Mouse (Mus musculus) heart, embryonic 15.5 days (tissue): Measurements from ENCODE around the gene Lipc. TPM values are rescaled to one million over a fixed set of nuclear protein-coding genes. Genes with fewer than 3 reads are reported as not detected.
A peak's percentile ranks its signal among the peaks of the same experiment; 100 is the strongest.

ENCODE experiments used
- ATAC-seq: fragments of 200-750 bp; cut with Nextera tagmentation; replicated peaks from 2 replicates; pipeline ENCODE4 v1.8.0; 2017; ENCODE audit warnings: low read depth, moderate TSS enrichment; ENCODE audit not compliant: insufficient number of reproducible peaks, insufficient read depth, low FRiP score
- H3K27ac ChIP-seq: fragments of 300-500 bp; sonication (generic); 2 replicates; pipeline ENCODE4 v1.5.1; 2015; ENCODE audit warnings: mild to moderate bottlenecking, inconsistent platforms
- H3K27me3 ChIP-seq: fragments of 300-500 bp; sonication (generic); 2 replicates; pipeline ENCODE4 v1.6.1; 2015; ENCODE audit warnings: inconsistent platforms
- H3K36me3 ChIP-seq: fragments of 300-500 bp; sonication (generic); 2 replicates; pipeline ENCODE4 v1.6.1; 2015; ENCODE audit warnings: mild to moderate bottlenecking, inconsistent platforms
- H3K4me1 ChIP-seq: fragments of 300-500 bp; sonication (generic); replicated peaks from 2 replicates; pipeline ENCODE4 v1.6.1; 2015; ENCODE audit warnings: inconsistent platforms
- H3K4me2 ChIP-seq: fragments of 300-500 bp; sonication (generic); 2 replicates; pipeline ENCODE4 v1.6.1; 2015; ENCODE audit warnings: inconsistent platforms, mild to moderate bottlenecking, moderate library complexity
- H3K4me3 ChIP-seq: fragments of 300-500 bp; sonication (generic); 2 replicates; pipeline ENCODE4 v1.5.1; 2015; ENCODE audit warnings: mild to moderate bottlenecking, inconsistent platforms
- H3K9ac ChIP-seq: fragments of 300-500 bp; sonication (generic); 2 replicates; pipeline ENCODE4 v1.6.1; 2015; ENCODE audit warnings: mild to moderate bottlenecking, inconsistent platforms
- H3K9me3 ChIP-seq: fragments of 300-500 bp; sonication (generic); replicated peaks from 2 replicates; pipeline ENCODE4 v1.6.1; 2016; ENCODE audit warnings: inconsistent platforms
- WGBS: fragments of 180-500 bp; shearing (Covaris S2); methylation state at CpG from one replicate; pipeline ENCODE4 v1.1.7; 2015; ENCODE audit warnings: mixed read lengths; 5-methylcytosine and 5-hydroxymethylcytosine counted together
- polyA plus RNA-seq: library from polyadenylated mRNA; unstranded; fragments of >200 nt; fragmentation: Nextera tagmentation; extraction: Ambion mirVana; gene quantifications from 2 replicates; pipeline ENCODE4 v1.2.1, GENCODE M21; 2015

Gene Lipc
- polyA plus RNA-seq, 1 experiment from 2014 or later: 0.23 TPM

- peaks cover 22% of the 10 kb centered on the region for H3K4me1 ChIP-seq
- ATAC-seq: no peak
- H3K36me3 ChIP-seq: no peaks in the 10 kb centered on the region
- 82% methylated on average over 6 of the region's 6 CpGs for WGBS
- no peak overlapping the region for H3K27ac ChIP-seq
- H3K9ac ChIP-seq: no peak overlapping the region
- H3K4me3 ChIP-seq: no peak overlapping the region
- H3K4me2 ChIP-seq: no peak overlapping the region
- no peaks in the 10 kb centered on the region for H3K9me3 ChIP-seq
- H3K27me3 ChIP-seq: no peaks in the 10 kb centered on the region
These were observed 118.7 kb downstream of the Lipc start for GRCm38 (mm10) chr9:70833111-70833908.

DNA sequence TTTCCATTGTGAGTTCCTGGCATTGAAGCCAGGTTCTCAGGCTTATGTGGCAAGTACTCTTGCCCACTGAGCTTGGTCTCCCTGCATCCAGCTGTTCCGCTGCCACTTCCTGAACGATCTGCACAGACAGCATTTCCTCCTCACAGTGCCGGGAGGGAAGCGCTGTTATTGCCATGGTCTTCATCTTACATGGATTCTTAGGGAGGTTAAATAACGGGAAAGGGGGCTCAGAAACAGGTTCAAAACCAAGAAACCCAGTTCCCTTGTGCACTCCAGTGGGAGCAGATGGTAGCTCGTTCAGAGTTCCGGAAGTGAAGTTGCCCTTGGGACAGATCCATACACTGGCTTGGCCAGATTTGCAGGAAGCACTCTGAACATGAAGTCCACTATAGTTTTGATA, 119.8 kb downstream of the Lipc start:
- Histone ChIP-seq H3K4me2 (no peak overlapping the region), H3K27ac (peak overlapping the region; percentile 9; the same call in 1 of the 2 replicates), H3K36me3 (no peaks in the 10 kb centered on the region), H3K27me3 (no peaks in the 10 kb centered on the region), H3K9ac (no peak overlapping the region), H3K9me3 (no peaks in the 10 kb centered on the region), H3K4me3 (no peak overlapping the region), H3K4me1 (peaks cover 17% of the 10 kb centered on the region)
- WGBS: 65% methylated on average over 7 of the region's 7 CpGs
- ATAC-seq: no peak

DNA sequence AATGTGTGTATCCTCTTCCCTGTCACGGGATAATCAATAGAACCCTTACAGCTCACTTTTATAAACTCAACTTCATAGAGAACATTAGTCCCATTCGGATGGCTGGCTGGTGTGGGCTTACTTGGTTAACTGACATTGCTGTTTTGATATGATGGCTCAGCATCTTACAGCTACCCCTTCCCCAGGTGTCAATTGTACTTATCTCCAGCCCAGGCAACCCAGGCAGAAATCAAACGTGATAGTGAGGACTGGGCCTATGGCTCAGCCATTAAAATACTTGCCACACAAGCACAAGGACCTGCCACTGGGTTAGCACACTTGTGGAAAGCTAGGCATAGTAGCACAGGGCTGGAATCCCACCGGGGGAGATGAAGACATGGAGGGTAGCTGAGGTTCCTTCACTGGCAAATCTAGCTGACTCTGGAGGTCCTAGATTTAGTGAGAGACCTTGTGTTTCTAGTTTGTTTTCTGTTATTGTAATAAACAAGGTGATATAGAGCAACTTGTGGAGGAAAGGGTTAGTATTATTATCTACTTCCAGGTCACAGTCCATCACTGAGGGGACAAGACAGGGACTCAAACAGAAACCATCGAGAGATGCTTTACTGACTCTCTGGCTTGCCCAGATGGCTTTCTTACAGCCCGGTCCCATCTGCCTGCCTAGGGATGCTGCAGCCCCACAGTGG, 121.0 kb downstream of the Lipc start:
- Histone ChIP-seq H3K27ac (no peak overlapping the region), H3K36me3 (no peaks in the 10 kb centered on the region), H3K4me3 (no peak overlapping the region), H3K9ac (no peak overlapping the region), H3K4me2 (no peak overlapping the region), H3K4me1 (peaks cover 17% of the 10 kb centered on the region), H3K27me3 (no peaks in the 10 kb centered on the region), H3K9me3 (no peaks in the 10 kb centered on the region)
- ATAC-seq: no peak
- WGBS: 65% methylated on average over 6 of the region's 6 CpGs

DNA sequence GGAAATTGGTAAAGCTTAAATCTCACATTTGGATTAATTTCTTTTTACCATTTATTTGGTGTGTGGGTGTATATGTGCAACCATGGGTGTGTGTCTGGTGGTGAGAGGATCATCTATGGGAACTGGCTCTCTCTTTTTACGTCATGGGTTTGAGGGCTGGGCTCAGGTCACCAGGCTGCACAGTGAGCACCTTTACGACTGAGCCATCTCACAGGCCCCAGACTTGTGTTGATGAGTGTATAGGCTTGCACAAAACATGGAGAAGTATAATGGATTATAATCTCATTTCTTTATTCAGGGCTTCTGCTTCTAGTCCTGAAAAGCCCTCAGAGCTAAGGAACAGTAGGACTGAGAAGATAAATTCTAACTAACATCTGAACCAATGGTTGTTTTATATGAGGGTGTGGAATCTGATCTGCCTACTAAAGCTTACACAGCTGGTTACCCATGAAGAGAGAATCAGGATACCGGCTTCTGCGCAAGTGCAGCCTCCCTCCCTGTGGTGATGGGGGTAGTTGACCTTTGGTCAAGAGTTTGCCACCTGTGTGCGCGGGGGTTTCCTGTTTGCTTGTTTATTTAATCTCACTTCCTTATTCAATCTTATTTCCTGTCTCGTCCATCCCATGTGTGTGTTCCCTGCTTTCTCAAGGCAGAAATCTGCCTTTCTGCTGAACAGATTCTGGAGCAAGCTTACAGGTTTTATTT, 122.1 kb downstream of the Lipc start:
- no peak overlapping the region for H3K27ac ChIP-seq
- 72% methylated on average over 7 of the region's 7 CpGs for WGBS
- peaks cover 16% of the 10 kb centered on the region for H3K4me1 ChIP-seq
- no peak overlapping the region for H3K9ac ChIP-seq
- H3K27me3 ChIP-seq: no peaks in the 10 kb centered on the region
- no peak overlapping the region for H3K4me2 ChIP-seq
- H3K9me3 ChIP-seq: no peaks in the 10 kb centered on the region
- ATAC-seq: no peak
- no peak overlapping the region for H3K4me3 ChIP-seq
- no peaks in the 10 kb centered on the region for H3K36me3 ChIP-seq

GRCm38 (mm10) chr9:70827911-70828310, 124.1 kb downstream of the Lipc start:
- H3K9me3 ChIP-seq: no peaks in the 10 kb centered on the region
- 88% methylated on average over 6 of the region's 6 CpGs for WGBS
- no peak overlapping the region for H3K4me3 ChIP-seq
- H3K36me3 ChIP-seq: no peaks in the 10 kb centered on the region
- no peak overlapping the region for H3K27ac ChIP-seq
- ATAC-seq: no peak
- H3K4me2 ChIP-seq: no peak overlapping the region
- H3K27me3 ChIP-seq: no peaks in the 10 kb centered on the region
- H3K4me1 ChIP-seq: peaks cover 4% of the 10 kb centered on the region; the same call in 1 of the 2 replicates
- H3K9ac ChIP-seq: no peak overlapping the region

- WGBS: 77% methylated on average over 3 of the region's 3 CpGs
- ATAC-seq: no peak
These were observed 127.9 kb downstream of the Lipc start for GRCm38 (mm10) chr9:70824103-70824502.

GRCm38 (mm10) chr9:70818739-70819138, 133.3 kb downstream of the Lipc start:
- no peak overlapping the region for H3K9ac ChIP-seq
- WGBS: 84% methylated on average over 14 of the region's 14 CpGs
- ATAC-seq: no peak

More at GRCm38 (mm10) chr9:70824103-70824502, 127.9 kb downstream of the Lipc start:
- Histone ChIP-seq H3K9ac (no peak overlapping the region), H3K4me1 (no peaks in the 10 kb centered on the region), H3K36me3 (no peaks in the 10 kb centered on the region), H3K4me3 (no peak overlapping the region), H3K27me3 (no peaks in the 10 kb centered on the region), H3K27ac (no peak overlapping the region), H3K4me2 (no peak overlapping the region), H3K9me3 (no peaks in the 10 kb centered on the region)

GRCm38 (mm10) chr9:70817396-70817795, 134.6 kb downstream of the Lipc start:
- no peak overlapping the region for H3K4me2 ChIP-seq
- peaks cover 12% of the 10 kb centered on the region for H3K4me1 ChIP-seq
- no peak overlapping the region for H3K4me3 ChIP-seq
- no peaks in the 10 kb centered on the region for H3K36me3 ChIP-seq
- H3K9me3 ChIP-seq: no peaks in the 10 kb centered on the region
- no peak overlapping the region for H3K9ac ChIP-seq
- no peak overlapping the region for H3K27ac ChIP-seq
- no peak for ATAC-seq
- WGBS: 65% methylated on average over 1 of the region's 1 CpGs
- no peaks in the 10 kb centered on the region for H3K27me3 ChIP-seq

More at GRCm38 (mm10) chr9:70818739-70819138, 133.3 kb downstream of the Lipc start:
- Histone ChIP-seq H3K4me2 (no peak overlapping the region), H3K27me3 (no peaks in the 10 kb centered on the region), H3K27ac (no peak overlapping the region), H3K36me3 (no peaks in the 10 kb centered on the region), H3K4me1 (peaks cover 11% of the 10 kb centered on the region), H3K4me3 (no peak overlapping the region), H3K9me3 (no peaks in the 10 kb centered on the region)

DNA sequence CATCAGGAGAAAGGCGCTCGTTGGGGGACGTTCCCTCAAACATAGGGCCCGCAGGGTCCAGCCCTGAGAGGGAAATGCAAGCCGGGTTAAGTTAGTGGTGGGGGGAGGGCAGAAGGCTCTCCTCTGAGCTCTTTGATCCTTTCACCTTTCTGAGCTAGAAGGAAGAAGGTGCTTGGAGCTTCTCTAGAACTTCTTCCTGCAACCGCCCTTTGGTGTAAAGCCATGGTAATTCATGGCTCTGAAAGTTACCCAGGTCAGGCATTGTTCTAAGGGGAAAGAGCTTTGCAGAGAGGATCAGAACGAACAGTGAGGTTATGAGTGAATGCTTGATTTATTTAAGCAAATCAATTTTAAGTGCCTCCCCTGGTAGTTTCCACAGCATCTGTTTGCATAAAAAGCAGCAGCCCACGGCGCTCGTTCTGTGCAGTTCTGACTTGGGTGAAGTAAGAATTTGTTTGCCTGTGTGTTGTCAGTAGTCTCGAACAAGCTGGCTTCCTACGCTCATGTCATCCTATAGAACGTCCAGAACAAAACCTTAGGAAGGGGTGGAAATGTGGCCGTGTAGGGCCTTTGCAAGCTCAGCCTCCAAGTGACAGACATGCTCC, 135.2 kb downstream of the Lipc start:
- no peak overlapping the region for H3K4me2 ChIP-seq
- no peaks in the 10 kb centered on the region for H3K27me3 ChIP-seq
- no peak overlapping the region for H3K9ac ChIP-seq
- no peaks in the 10 kb centered on the region for H3K9me3 ChIP-seq
- WGBS: 72% methylated on average over 14 of the region's 14 CpGs
- H3K36me3 ChIP-seq: no peaks in the 10 kb centered on the region
- no peak overlapping the region for H3K27ac ChIP-seq
- no peak for ATAC-seq
- no peak overlapping the region for H3K4me3 ChIP-seq
- H3K4me1 ChIP-seq: peaks cover 17% of the 10 kb centered on the region

DNA sequence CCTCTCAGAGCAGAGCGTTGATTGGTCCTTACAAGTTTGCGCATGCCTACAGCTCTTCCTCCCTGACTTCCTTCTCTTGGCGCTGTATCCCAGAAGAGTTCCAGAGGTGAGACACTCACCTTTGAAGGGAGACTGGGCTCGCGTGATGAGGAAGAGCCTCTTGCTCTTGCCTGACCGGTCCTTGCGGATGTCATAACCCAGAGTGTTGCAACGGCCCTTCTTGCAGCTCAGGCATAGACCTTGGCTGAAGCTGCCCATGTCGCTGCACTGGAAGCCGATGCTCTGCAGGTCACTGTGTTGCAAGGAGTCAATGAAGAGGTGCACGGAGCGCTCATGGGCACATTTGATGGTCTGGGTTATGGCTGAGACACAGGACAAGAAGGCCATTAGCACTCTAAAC, 139.5 kb downstream of the Lipc start:
- ATAC-seq: no peak
- no peak overlapping the region for H3K4me3 ChIP-seq
- no peaks in the 10 kb centered on the region for H3K9me3 ChIP-seq
- H3K27me3 ChIP-seq: no peaks in the 10 kb centered on the region
- H3K36me3 ChIP-seq: no peaks in the 10 kb centered on the region
- H3K4me2 ChIP-seq: no peak overlapping the region
- H3K9ac ChIP-seq: no peak overlapping the region
- peaks cover 34% of the 10 kb centered on the region for H3K4me1 ChIP-seq
- 94% methylated on average over 12 of the region's 12 CpGs for WGBS
- no peak overlapping the region for H3K27ac ChIP-seq

DNA sequence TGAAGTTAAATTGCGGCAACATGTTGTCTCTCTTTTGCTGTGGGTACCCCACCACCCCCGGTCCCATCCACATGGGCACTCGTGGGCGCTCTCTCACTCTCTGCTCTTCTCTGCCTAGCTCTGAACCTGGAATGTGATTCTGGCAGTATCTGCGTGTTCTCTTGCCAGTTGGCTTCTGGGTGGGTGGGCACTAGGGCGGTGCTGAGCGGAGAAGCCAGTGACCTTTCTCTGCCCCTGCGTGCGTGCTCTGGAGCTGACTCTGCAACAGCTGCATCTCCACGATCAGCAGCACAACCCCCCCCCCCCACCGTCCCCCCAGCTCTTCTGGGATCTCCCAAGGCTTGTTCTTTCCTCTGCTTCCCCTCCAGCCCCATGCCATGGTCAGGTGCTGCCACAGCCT, 144.3 kb downstream of the Lipc start:
- WGBS: 59% methylated on average over 11 of the region's 11 CpGs
- Histone ChIP-seq H3K27me3 (no peaks in the 10 kb centered on the region), H3K4me1 (peaks cover 23% of the 10 kb centered on the region), H3K4me3 (no peak overlapping the region), H3K9ac (no peak overlapping the region), H3K9me3 (no peaks in the 10 kb centered on the region), H3K27ac (no peak overlapping the region), H3K4me2 (no peak overlapping the region), H3K36me3 (no peaks in the 10 kb centered on the region)
- no peak for ATAC-seq
